Mouse (Mus musculus): ENCODE data around the gene Aldh1b1. TPM values are rescaled to one million over a fixed set of nuclear protein-coding genes. Genes with fewer than 3 reads are reported as not detected.
A peak's percentile ranks its signal among the peaks of the same experiment; 100 is the strongest.

Gene Aldh1b1
- polyA plus RNA-seq (2016; fragmentation: Nextera tagmentation; extraction: Ambion mirVana), result 3.8 and 5.3 TPM in 2 replicates

GRCm38 (mm10) chr4:45798964-45799363 lies at the start of gene Aldh1b1:
Gene Aldh1b1, plus strand, starts transcription at chr4:45799022.
- Histone ChIP-seq H3K9ac (peak within 1 kb of the TSS; percentile 44; the same call in 1 of the 2 replicates), H3K4me3 (peak within 1 kb of the TSS; percentile 45), H3K27me3 (0 out of 2 replicates have a peak, but pooled peaks cover 6% of the 10 kb centered on the region), H3K4me2 (replicated peaks) (peak within 1 kb of the TSS; percentile 80), H3K27ac (no peak within 1 kb of the TSS), H3K36me3 (no peaks in the 10 kb centered on the region), H3K9me3 (no peaks in the 10 kb centered on the region), H3K4me1 (peaks cover 14% of the 10 kb centered on the region)
- ATAC-seq (ENCODE audit: insufficient number of reproducible peaks, insufficient read depth, low FRiP score, low TSS enrichment), result no peak
- under 1% methylated on average over 26 of the region's 26 CpGs for WGBS

GRCm38 (mm10) chr4:45749449-45749848 lies 49.4 kb upstream of the Aldh1b1 start:
- H3K4me3 ChIP-seq, result no peak overlapping the region
- H3K9me3 ChIP-seq, result no peaks in the 10 kb centered on the region
- H3K36me3 ChIP-seq, result no peaks in the 10 kb centered on the region
- 85% methylated on average over 10 of the region's 10 CpGs for WGBS
- peaks cover 9% of the 10 kb centered on the region for H3K4me1 ChIP-seq
- H3K27ac ChIP-seq, result no peak overlapping the region
- H3K9ac ChIP-seq, result no peak overlapping the region
- no peak for ATAC-seq (ENCODE audit: insufficient number of reproducible peaks, insufficient read depth, low FRiP score, low TSS enrichment)
- H3K4me2 ChIP-seq (replicated peaks), result no peak overlapping the region
- no peaks in the 10 kb centered on the region for H3K27me3 ChIP-seq

DNA sequence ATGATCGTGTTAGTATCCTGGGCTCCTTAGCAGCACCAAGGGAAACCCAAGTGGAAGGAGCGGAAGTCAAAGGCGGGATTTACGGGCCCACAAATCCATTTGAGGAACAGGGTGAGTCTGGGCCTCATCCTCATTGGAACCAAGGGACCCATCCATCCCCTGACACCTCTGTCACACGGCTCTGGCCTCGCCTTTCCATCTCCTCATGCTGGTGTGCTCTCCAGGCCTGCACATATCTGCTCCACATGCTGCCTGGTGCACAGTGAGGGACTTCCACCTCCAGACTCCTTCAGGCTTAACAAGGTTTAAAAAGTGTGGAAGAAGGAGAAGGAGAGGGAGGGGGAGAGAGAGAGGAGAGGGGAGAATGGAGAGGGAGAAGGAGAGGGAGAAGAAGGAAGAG lies 48.3 kb upstream of the Aldh1b1 start:
- Histone ChIP-seq H3K4me2 (replicated peaks) (no peak overlapping the region), H3K9me3 (no peaks in the 10 kb centered on the region), H3K4me1 (peaks cover 10% of the 10 kb centered on the region), H3K27ac (no peak overlapping the region), H3K27me3 (no peaks in the 10 kb centered on the region), H3K4me3 (no peak overlapping the region), H3K9ac (no peak overlapping the region), H3K36me3 (no peaks in the 10 kb centered on the region)
- no peak for ATAC-seq (ENCODE audit: insufficient number of reproducible peaks, insufficient read depth, low FRiP score, low TSS enrichment)
- WGBS, result 89% methylated on average over 6 of the region's 6 CpGs

GRCm38 (mm10) chr4:45753211-45753809 lies 45.5 kb upstream of the Aldh1b1 start:
- Histone ChIP-seq H3K4me1 (peaks cover 17% of the 10 kb centered on the region), H3K27me3 (0 out of 2 replicates have a peak, but pooled peaks cover 4% of the 10 kb centered on the region), H3K27ac (no peak overlapping the region), H3K9ac (no peak overlapping the region), H3K4me2 (replicated peaks) (no peak overlapping the region), H3K36me3 (no peaks in the 10 kb centered on the region), H3K4me3 (no peak overlapping the region), H3K9me3 (no peaks in the 10 kb centered on the region)
- ATAC-seq (ENCODE audit: insufficient number of reproducible peaks, insufficient read depth, low FRiP score, low TSS enrichment), result no peak
- 28% methylated on average over 6 of the region's 6 CpGs for WGBS

DNA sequence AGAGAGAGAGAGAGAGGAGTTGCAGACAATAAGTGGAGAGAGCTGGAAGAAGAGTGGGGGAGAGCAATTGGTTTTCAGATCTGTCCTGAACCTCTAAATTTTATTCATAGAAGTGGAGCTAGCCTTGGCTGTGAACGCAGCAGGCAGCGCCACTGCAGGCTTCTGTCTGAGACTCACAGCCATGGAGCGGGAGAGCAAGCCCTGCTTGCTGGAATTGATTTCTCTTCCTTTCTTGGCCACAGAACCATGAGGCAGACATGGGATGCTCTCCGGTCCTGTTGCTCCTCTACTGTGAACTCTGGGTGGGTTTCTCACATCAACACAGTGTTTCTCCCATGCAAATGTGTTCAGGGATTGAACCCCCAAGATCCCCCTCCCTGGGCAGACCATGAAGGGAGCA lies 44.7 kb upstream of the Aldh1b1 start:
- no peak overlapping the region for H3K4me3 ChIP-seq
- H3K27me3 ChIP-seq, result 0 out of 2 replicates have a peak, but pooled peaks cover 8% of the 10 kb centered on the region
- H3K36me3 ChIP-seq, result no peaks in the 10 kb centered on the region
- peaks cover 17% of the 10 kb centered on the region for H3K4me1 ChIP-seq
- no peak for ATAC-seq (ENCODE audit: insufficient number of reproducible peaks, insufficient read depth, low FRiP score, low TSS enrichment)
- no peak overlapping the region for H3K4me2 ChIP-seq (replicated peaks)
- H3K9me3 ChIP-seq, result no peaks in the 10 kb centered on the region
- no peak overlapping the region for H3K9ac ChIP-seq
- H3K27ac ChIP-seq, result no peak overlapping the region
- WGBS, result 74% methylated on average over 4 of the region's 4 CpGs

- Histone ChIP-seq H3K27ac (no peak overlapping the region), H3K36me3 (no peaks in the 10 kb centered on the region), H3K4me3 (no peak overlapping the region), H3K27me3 (0 out of 2 replicates have a peak, but pooled peaks cover 8% of the 10 kb centered on the region), H3K9me3 (no peaks in the 10 kb centered on the region), H3K4me2 (replicated peaks) (no peak overlapping the region), H3K9ac (no peak overlapping the region), H3K4me1 (peaks cover 17% of the 10 kb centered on the region)
- WGBS, result 62% methylated on average over 9 of the region's 9 CpGs
- ATAC-seq (ENCODE audit: insufficient number of reproducible peaks, insufficient read depth, low FRiP score, low TSS enrichment), result no peak
Measured at GRCm38 (mm10) chr4:45755097-45755496, 43.7 kb upstream of the Aldh1b1 start.

DNA sequence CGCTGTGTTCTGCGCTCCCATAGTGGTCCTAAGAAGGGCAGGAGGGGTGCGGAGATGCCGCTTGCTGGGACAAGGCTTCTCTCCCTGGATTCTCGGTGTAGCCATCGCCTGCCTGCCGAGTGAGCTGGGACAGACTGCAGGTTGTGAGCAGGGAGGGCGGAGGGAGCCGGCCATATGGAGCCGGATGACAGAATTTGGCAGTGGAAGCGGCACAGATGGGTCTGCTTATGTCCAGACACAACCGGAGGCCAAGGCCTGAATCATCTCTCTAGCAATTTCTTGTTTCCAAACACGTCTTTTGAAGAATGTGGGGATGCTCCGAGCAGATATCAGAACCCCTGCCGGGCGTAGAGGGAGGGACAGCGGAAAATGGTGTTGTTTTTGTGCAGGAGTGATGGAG lies 42.9 kb upstream of the Aldh1b1 start:
- H3K4me2 ChIP-seq (replicated peaks), result no peak overlapping the region
- no peaks in the 10 kb centered on the region for H3K9me3 ChIP-seq
- no peak for ATAC-seq (ENCODE audit: insufficient number of reproducible peaks, insufficient read depth, low FRiP score, low TSS enrichment)
- H3K4me3 ChIP-seq, result no peak overlapping the region
- WGBS, result 54% methylated on average over 17 of the region's 17 CpGs
- no peaks in the 10 kb centered on the region for H3K36me3 ChIP-seq
- H3K27ac ChIP-seq, result peak overlapping the region; percentile 0; the same call in 1 of the 2 replicates
- no peak overlapping the region for H3K9ac ChIP-seq
- H3K4me1 ChIP-seq, result peaks cover 17% of the 10 kb centered on the region
- H3K27me3 ChIP-seq, result 0 out of 2 replicates have a peak, but pooled peaks cover 8% of the 10 kb centered on the region

- peaks cover 21% of the 10 kb centered on the region for H3K4me1 ChIP-seq
- H3K27ac ChIP-seq, result no peak overlapping the region
- H3K4me3 ChIP-seq, result no peak overlapping the region
- no peak for ATAC-seq (ENCODE audit: insufficient number of reproducible peaks, insufficient read depth, low FRiP score, low TSS enrichment)
- 0 out of 2 replicates have a peak, but pooled peaks cover 8% of the 10 kb centered on the region for H3K27me3 ChIP-seq
- H3K4me2 ChIP-seq (replicated peaks), result no peak overlapping the region
- no peaks in the 10 kb centered on the region for H3K36me3 ChIP-seq
- H3K9ac ChIP-seq, result no peak overlapping the region
- 33% methylated on average over 5 of the region's 5 CpGs for WGBS
- no peaks in the 10 kb centered on the region for H3K9me3 ChIP-seq
Measured at GRCm38 (mm10) chr4:45757941-45758340, 40.9 kb upstream of the Aldh1b1 start.

- WGBS, result 71% methylated on average over 8 of the region's 8 CpGs
- H3K4me3 ChIP-seq, result no peak overlapping the region
- H3K4me2 ChIP-seq (replicated peaks), result no peak overlapping the region
- no peak for ATAC-seq (ENCODE audit: insufficient number of reproducible peaks, insufficient read depth, low FRiP score, low TSS enrichment)
- H3K4me1 ChIP-seq, result peaks cover 26% of the 10 kb centered on the region
- no peaks in the 10 kb centered on the region for H3K9me3 ChIP-seq
- H3K9ac ChIP-seq, result no peak overlapping the region
- 0 out of 2 replicates have a peak, but pooled peaks cover 8% of the 10 kb centered on the region for H3K27me3 ChIP-seq
- no peaks in the 10 kb centered on the region for H3K36me3 ChIP-seq
- no peak overlapping the region for H3K27ac ChIP-seq
Measured at GRCm38 (mm10) chr4:45759411-45759810, 39.4 kb upstream of the Aldh1b1 start.

GRCm38 (mm10) chr4:45762600-45762999 lies 36.2 kb upstream of the Aldh1b1 start:
- ATAC-seq (ENCODE audit: insufficient number of reproducible peaks, insufficient read depth, low FRiP score, low TSS enrichment), result no peak
- 88% methylated on average over 4 of the region's 4 CpGs for WGBS
- Histone ChIP-seq H3K4me1 (peaks cover 45% of the 10 kb centered on the region), H3K4me3 (no peak overlapping the region), H3K27me3 (peaks cover 17% of the 10 kb centered on the region), H3K27ac (no peak overlapping the region), H3K9ac (no peak overlapping the region), H3K36me3 (no peaks in the 10 kb centered on the region), H3K4me2 (replicated peaks) (no peak overlapping the region), H3K9me3 (no peaks in the 10 kb centered on the region)

- H3K27ac ChIP-seq, result peak overlapping the region; percentile 76
Measured at GRCm38 (mm10) chr4:45763288-45764140, 35.3 kb upstream of the Aldh1b1 start.

More at GRCm38 (mm10) chr4:45763288-45764140, 35.3 kb upstream of the Aldh1b1 start:
- Histone ChIP-seq H3K4me2 (replicated peaks) (peak overlapping the region; percentile 38), H3K9me3 (no peaks in the 10 kb centered on the region), H3K36me3 (no peaks in the 10 kb centered on the region), H3K27me3 (peaks cover 16% of the 10 kb centered on the region), H3K9ac (peak overlapping the region; percentile 24; the same call in 1 of the 2 replicates), H3K4me1 (peaks cover 44% of the 10 kb centered on the region), H3K4me3 (0 out of 2 replicates have a peak overlapping the region, but pooled peaks have one; percentile 7)
- no peak; the same call in 1 of the 2 replicates for ATAC-seq (ENCODE audit: insufficient number of reproducible peaks, insufficient read depth, low FRiP score, low TSS enrichment)
- WGBS, result 6% methylated on average over 18 of the region's 18 CpGs

Measured in embryonic facial prominence, embryonic 12.5 days (tissue).